Mouse (Mus musculus): ENCODE data around the gene Hp. TPM values are rescaled to one million over a fixed set of nuclear protein-coding genes. Genes with fewer than 3 reads are reported as not detected.

Gene Hp
- polyA plus RNA-seq, 1 experiment from 2014 or later: 62.6 TPM

GRCm38 (mm10) chr8:109536703-109537102, 42.3 kb downstream of the Hp start:
- ATAC-seq (ENCODE audit: low read depth): peak; percentile 85
- Histone ChIP-seq H3K9ac (ENCODE audit: low read length) (0 out of 2 replicates have a peak overlapping the region, but pooled peaks have one; percentile 32), H3K4me2 (ENCODE audit: low read depth, low read length) (peak overlapping the region; percentile 43)

DNA sequence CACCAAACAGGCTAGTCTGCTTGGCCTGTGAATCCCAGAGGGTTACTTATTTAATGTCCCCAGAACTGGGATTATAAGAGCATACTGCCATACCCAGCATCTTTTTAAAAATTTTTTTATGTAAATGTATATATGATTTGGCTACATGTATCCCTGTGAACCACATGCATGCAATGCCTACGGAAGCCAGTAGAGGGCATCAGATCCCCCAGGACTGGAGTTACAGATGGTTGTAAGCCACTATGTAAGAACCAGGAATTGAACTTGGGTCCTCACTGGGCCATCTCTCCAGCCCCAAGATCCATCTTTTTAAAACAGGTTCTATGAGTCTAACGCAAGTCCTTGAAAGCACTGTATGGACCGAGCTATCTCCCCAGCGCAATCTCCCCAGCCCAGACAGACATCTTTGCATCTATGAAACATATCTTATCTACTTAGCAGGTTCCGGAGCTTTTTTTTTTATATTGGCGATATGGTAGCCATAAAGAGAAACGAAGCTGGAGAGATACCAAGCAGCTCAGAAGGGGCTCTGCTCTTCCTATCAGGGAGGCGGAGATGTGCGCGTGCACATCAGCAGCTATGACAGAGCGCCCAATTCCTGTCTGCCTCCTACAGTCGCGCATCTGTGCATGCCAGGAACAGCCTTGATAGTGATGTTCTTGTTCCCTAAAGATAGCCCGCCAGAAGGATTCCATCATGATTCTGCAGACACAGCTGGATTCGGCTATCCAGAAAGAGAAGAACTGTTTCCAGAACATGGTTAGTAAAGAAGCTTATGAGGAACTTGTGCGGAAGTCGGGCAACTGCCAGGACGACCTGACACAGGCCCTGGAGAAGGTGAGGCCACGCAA, 43.6 kb downstream of the Hp start:
- no peak overlapping the region for H3K27ac ChIP-seq (ENCODE audit: low read length)
- H3K4me1 ChIP-seq (replicated peaks; ENCODE audit: control insufficient read depth, insufficient read depth, low read length): no peaks in the 10 kb centered on the region
- no peaks in the 10 kb centered on the region for H3K36me3 ChIP-seq (ENCODE audit: control insufficient read depth, insufficient read depth, low read length)
- no peaks in the 10 kb centered on the region for H3K9me3 ChIP-seq (ENCODE audit: control insufficient read depth, low read length)
- WGBS: 82% methylated on average over 19 of the region's 19 CpGs
- no peaks in the 10 kb centered on the region for H3K27me3 ChIP-seq (ENCODE audit: control insufficient read depth, insufficient read depth, low read depth, low read length)
- H3K4me3 ChIP-seq (ENCODE audit: low read length): no peak overlapping the region
- H3K9ac ChIP-seq (ENCODE audit: low read length): no peak overlapping the region
- no peak for ATAC-seq (ENCODE audit: low read depth)
- no peak overlapping the region for H3K4me2 ChIP-seq (ENCODE audit: low read depth, low read length)

More at GRCm38 (mm10) chr8:109536703-109537102, 42.3 kb downstream of the Hp start:
- WGBS: 3% methylated on average over 5 of the region's 5 CpGs
- no peak overlapping the region for H3K27ac ChIP-seq (ENCODE audit: low read length)
- peak overlapping the region; percentile 21 for H3K4me3 ChIP-seq (ENCODE audit: low read length)
- no peaks in the 10 kb centered on the region for H3K27me3 ChIP-seq (ENCODE audit: control insufficient read depth, insufficient read depth, low read depth, low read length)
- no peaks in the 10 kb centered on the region for H3K9me3 ChIP-seq (ENCODE audit: control insufficient read depth, low read length)
- no peaks in the 10 kb centered on the region for H3K36me3 ChIP-seq (ENCODE audit: control insufficient read depth, insufficient read depth, low read length)
- no peaks in the 10 kb centered on the region for H3K4me1 ChIP-seq (replicated peaks; ENCODE audit: control insufficient read depth, insufficient read depth, low read length)

Other genes with a start within 250 kb of the Hp start
- not detected in 2 replicates for gene Pmfbp1, start 85.1 kb downstream of the Hp start, polyA plus RNA-seq (2015; fragmentation: Nextera tagmentation; extraction: Ambion mirVana)
- 23.9 and 25.3 TPM in 2 replicates for gene Dhx38, start 13.3 kb downstream of the Hp start, polyA plus RNA-seq (2015; fragmentation: Nextera tagmentation; extraction: Ambion mirVana)
- 26.0 and 29.6 TPM in 2 replicates for gene Txnl4b, start 13.3 kb downstream of the Hp start, polyA plus RNA-seq (2015; fragmentation: Nextera tagmentation; extraction: Ambion mirVana)
- 40.9 and 42.1 TPM in 2 replicates for gene Dhodh, start 29.5 kb upstream of the Hp start, polyA plus RNA-seq (2015; fragmentation: Nextera tagmentation; extraction: Ambion mirVana)
- gene Pkd1l3, start 35.3 kb upstream of the Hp start, polyA plus RNA-seq (2015; fragmentation: Nextera tagmentation; extraction: Ambion mirVana): 0.08 TPM in 1 of 2 replicates, not detected in the other
- 144 and 145 TPM in 2 replicates for gene Ist1, start 114.1 kb upstream of the Hp start, polyA plus RNA-seq (2015; fragmentation: Nextera tagmentation; extraction: Ambion mirVana)
- 20.1 and 22.4 TPM in 2 replicates for gene Zfp821, start 126.4 kb upstream of the Hp start, polyA plus RNA-seq (2015; fragmentation: Nextera tagmentation; extraction: Ambion mirVana)
- 7.6 and 7.7 TPM in 2 replicates for gene Atxn1l, start 158.6 kb upstream of the Hp start, polyA plus RNA-seq (2015; fragmentation: Nextera tagmentation; extraction: Ambion mirVana)
- gene Ap1g1, start 199.4 kb upstream of the Hp start, polyA plus RNA-seq (2015; fragmentation: Nextera tagmentation; extraction: Ambion mirVana): 41.8 and 46.6 TPM in 2 replicates

All from lung, embryonic 16.5 days (tissue).